Mouse (Mus musculus) C2C12 (cell line): ENCODE measurements around the gene Crybb2. TPM values are rescaled to one million over a fixed set of nuclear protein-coding genes. Genes with fewer than 3 reads are reported as not detected.
"Not testable (repeated sequence)": the region's sequence is repeated elsewhere in the genome, so short reads cannot be mapped to it uniquely, and the experiment has no call there.

Experiments
- H3K27me3 ChIP-seq: one replicate; pipeline ENCODE4 v1.6.1; 2011; ENCODE audit not compliant: control insufficient read depth, insufficient read depth, insufficient read length
- H3K36me3 ChIP-seq: one replicate; pipeline ENCODE4 v1.6.1; 2011; ENCODE audit not compliant: control insufficient read depth, insufficient read depth
- H3K4me3 ChIP-seq: one replicate; pipeline ENCODE4 v1.5.1; 2011; ENCODE audit warnings: mild to moderate bottlenecking, control low read depth; ENCODE audit not compliant: poor library complexity, insufficient read depth, severe bottlenecking
- H3K79me2 ChIP-seq: one replicate; pipeline ENCODE4 v1.6.1; 2011; ENCODE audit not compliant: control insufficient read depth, insufficient read depth
- H3K79me3 ChIP-seq: one replicate; pipeline ENCODE4 v1.6.1; 2011; ENCODE audit warnings: low read depth, control low read depth
- H3ac ChIP-seq: one replicate; pipeline ENCODE3; 2011; ENCODE audit warnings: low read depth; ENCODE audit not compliant: control insufficient read depth, insufficient read length
- CEBPB ChIP-seq: IDR thresholded peaks from one replicate; pipeline ENCODE4 v1.6.1; 2011; ENCODE audit warnings: low read depth, mild to moderate bottlenecking, control low read depth, moderate library complexity
- CTCF ChIP-seq: IDR thresholded peaks from one replicate; pipeline ENCODE4 v1.5.1; 2011; ENCODE audit not compliant: control insufficient read depth, insufficient read depth, insufficient read length
- FOSL1 ChIP-seq: IDR thresholded peaks from one replicate; pipeline ENCODE4 v1.8.0; 2011; ENCODE audit warnings: mild to moderate bottlenecking, low read length; ENCODE audit not compliant: poor library complexity, insufficient read depth, severe bottlenecking
- MAX ChIP-seq: IDR thresholded peaks from one replicate; pipeline ENCODE4 v1.6.1; 2011; ENCODE audit warnings: mild to moderate bottlenecking, control low read depth
- MYOD1 ChIP-seq: IDR thresholded peaks from one replicate; pipeline ENCODE4 v1.6.1; 2011; ENCODE audit warnings: low read depth; ENCODE audit not compliant: control insufficient read depth, insufficient read length
- MYOG ChIP-seq: IDR thresholded peaks from one replicate; pipeline ENCODE4 v1.6.1; 2011; ENCODE audit not compliant: control insufficient read depth, insufficient read length; ENCODE audit errors: extremely low read depth
- USF1 ChIP-seq: IDR thresholded peaks from one replicate; pipeline ENCODE4 v1.6.1; 2011; ENCODE audit warnings: low read depth, mild to moderate bottlenecking, control low read depth, moderate library complexity
- polyA plus RNA-seq: library from polyadenylated mRNA; unstranded; fragments of >200 nt; fragmentation: generic; extraction: Trizol; gene quantifications from one replicate; pipeline ENCODE4 v1.2.1, GENCODE M21; 2012; ENCODE audit warnings: missing spikeins

Crybb2 gene
- polyA plus RNA-seq, 1 experiment: not detected

DNA sequence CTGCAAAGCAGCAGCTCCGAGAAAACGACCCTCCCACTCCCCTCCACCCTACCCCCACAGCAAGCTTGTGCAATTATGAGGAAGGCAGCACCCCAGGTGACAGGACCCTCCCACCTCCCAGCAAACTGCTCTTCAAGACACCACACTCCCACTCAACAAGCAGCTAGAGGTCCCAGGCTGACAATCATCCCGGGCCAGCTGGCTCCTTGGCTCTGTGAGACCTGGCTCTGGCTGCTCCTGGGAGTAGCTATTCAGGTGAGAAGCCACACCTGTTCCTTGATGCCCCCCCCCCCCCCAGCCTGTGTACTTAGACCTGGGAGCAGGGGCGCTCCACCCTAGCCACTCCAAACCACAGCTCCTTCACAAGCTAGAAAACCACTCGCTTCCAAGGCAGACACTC, 43.2 kb upstream of the Crybb2 start:
- no peak for TF ChIP-seq MAX
- no peak for TF ChIP-seq MYOG
- TF ChIP-seq FOSL1: no peak
- TF ChIP-seq CTCF: no peak
- TF ChIP-seq USF1: no peak
- no peak for TF ChIP-seq CEBPB
- no peak for TF ChIP-seq MYOD1
- H3K27me3 ChIP-seq: no peaks in the 10 kb centered on the region
- no peaks in the 10 kb centered on the region for H3K36me3 ChIP-seq
- no peak overlapping the region for H3K4me3 ChIP-seq
- H3K79me2 ChIP-seq: no peaks in the 10 kb centered on the region
- H3ac ChIP-seq: no peak overlapping the region
- no peaks in the 10 kb centered on the region for H3K79me3 ChIP-seq

GRCm38 (mm10) chr5:113111336-113111735, 41.4 kb upstream of the Crybb2 start:
- H3K27me3 ChIP-seq: no peaks in the 10 kb centered on the region
- H3K79me2 ChIP-seq: no peaks in the 10 kb centered on the region
- no peak for TF ChIP-seq CTCF
- TF ChIP-seq CEBPB: no peak
- TF ChIP-seq USF1: no peak
- no peak for TF ChIP-seq MYOG
- no peak for TF ChIP-seq FOSL1
- TF ChIP-seq MYOD1: no peak
- TF ChIP-seq MAX: no peak
- no peaks in the 10 kb centered on the region for H3K36me3 ChIP-seq
- H3ac ChIP-seq: no peak overlapping the region
- H3K4me3 ChIP-seq: no peak overlapping the region
- no peaks in the 10 kb centered on the region for H3K79me3 ChIP-seq

DNA sequence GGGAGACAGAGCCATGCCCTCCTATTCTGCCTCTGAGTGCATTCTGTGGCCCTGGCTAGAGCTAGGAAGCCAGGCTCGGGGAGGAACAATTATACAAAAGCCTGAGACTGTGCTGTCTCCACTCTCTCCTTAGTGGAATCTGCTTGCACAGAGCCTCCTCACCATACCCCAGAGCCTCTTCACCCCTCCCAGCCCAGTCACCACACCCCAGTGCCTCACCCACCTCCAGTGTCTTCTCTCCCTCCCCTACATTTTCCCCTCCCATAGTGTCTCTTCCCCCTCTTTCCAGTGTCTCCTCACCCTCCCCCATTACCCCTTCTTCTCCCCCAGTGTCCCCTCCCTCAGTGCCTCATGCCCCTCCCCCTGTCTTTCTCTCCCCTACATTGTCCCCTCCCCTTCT, 41.0 kb upstream of the Crybb2 start:
- Histone ChIP-seq H3K36me3 (no peaks in the 10 kb centered on the region), H3K79me3 (no peaks in the 10 kb centered on the region), H3K27me3 (no peaks in the 10 kb centered on the region), H3ac (no peak overlapping the region), H3K79me2 (no peaks in the 10 kb centered on the region), H3K4me3 (no peak overlapping the region)
- no peak for TF ChIP-seq CEBPB
- no peak for TF ChIP-seq MYOG
- no peak for TF ChIP-seq USF1
- TF ChIP-seq MYOD1: no peak
- TF ChIP-seq MAX: no peak

GRCm38 (mm10) chr5:113109651-113110050, 39.7 kb upstream of the Crybb2 start:
- H3K27me3 ChIP-seq, H3ac ChIP-seq, H3K36me3 ChIP-seq, H3K79me2 ChIP-seq, H3K79me3 ChIP-seq, H3K4me3 ChIP-seq: not testable (repeated sequence)

DNA sequence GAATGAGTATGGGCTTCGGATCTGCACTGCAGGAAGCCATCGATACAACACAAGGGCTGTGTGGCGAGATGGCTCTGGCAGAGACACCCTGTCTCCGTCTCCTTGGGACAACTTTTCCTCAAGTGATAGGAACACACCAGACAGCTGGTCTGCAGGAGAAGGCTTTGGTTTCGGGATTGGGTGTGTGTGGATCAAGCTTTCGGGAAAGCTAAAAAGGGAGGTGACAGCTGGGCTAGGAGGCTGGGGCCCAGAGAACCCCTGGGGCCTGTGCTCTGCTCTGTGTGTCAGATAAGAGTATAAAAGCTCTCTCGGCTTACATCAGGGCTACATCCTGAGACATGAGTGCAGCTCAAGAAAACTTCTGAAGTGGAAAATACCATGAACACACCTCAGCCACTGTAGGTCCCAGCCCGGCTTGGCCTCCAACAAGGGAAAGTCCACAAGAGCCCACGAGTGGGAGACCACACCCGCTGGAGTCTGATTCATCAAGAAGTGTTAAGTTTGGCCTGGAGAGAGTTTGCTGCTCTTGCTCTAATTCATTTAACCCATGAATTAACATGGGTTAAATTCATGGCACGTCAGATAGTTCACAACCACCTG, 38.3 kb upstream of the Crybb2 start:
- peak overlapping the region; percentile 2 for H3K4me3 ChIP-seq
- no peaks in the 10 kb centered on the region for H3K79me3 ChIP-seq
- H3ac ChIP-seq: no peak overlapping the region
- no peaks in the 10 kb centered on the region for H3K27me3 ChIP-seq
- TF ChIP-seq CTCF: no peak
- no peak for TF ChIP-seq MAX
- H3K36me3 ChIP-seq: no peaks in the 10 kb centered on the region
- no peaks in the 10 kb centered on the region for H3K79me2 ChIP-seq

DNA sequence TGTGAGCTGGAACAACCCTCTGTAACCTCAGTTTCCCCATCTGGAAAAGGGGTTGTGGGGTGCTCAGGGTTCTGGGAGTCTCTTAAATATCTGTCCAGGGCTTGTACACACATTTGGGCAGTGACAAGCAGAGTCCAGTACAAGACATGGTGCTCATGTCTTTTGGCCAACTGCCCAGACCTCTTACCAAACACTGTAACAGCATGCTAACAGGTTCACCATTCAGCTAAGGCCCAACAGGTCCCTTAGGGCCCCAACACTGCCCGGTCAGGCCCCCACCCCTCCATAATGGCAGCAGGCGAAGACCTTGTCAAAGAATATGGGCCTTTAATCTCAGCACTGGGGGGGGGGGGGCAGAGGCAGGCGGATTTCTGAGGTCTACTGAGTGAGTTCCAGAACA, 37.8 kb upstream of the Crybb2 start:
- Histone ChIP-seq H3K36me3 (no peaks in the 10 kb centered on the region), H3K79me3 (no peaks in the 10 kb centered on the region), H3K27me3 (no peaks in the 10 kb centered on the region), H3K4me3 (no peak overlapping the region), H3ac (no peak overlapping the region), H3K79me2 (no peaks in the 10 kb centered on the region)
- TF ChIP-seq FOSL1: no peak
- no peak for TF ChIP-seq CEBPB
- TF ChIP-seq MYOG: no peak
- no peak for TF ChIP-seq USF1
- TF ChIP-seq MYOD1: no peak
- no peak for TF ChIP-seq CTCF
- no peak for TF ChIP-seq MAX

- Histone ChIP-seq H3K79me3 (no peaks in the 10 kb centered on the region), H3ac (no peak overlapping the region)
Measured at GRCm38 (mm10) chr5:113106594-113106993, 36.7 kb upstream of the Crybb2 start.

More at GRCm38 (mm10) chr5:113106594-113106993, 36.7 kb upstream of the Crybb2 start:
- TF ChIP-seq CEBPB (no peak), USF1 (no peak), MYOG (no peak), FOSL1 (no peak), MAX (no peak), CTCF (no peak), MYOD1 (no peak)
- Histone ChIP-seq H3K4me3 (no peak overlapping the region), H3K36me3 (no peaks in the 10 kb centered on the region), H3K27me3 (no peaks in the 10 kb centered on the region), H3K79me2 (no peaks in the 10 kb centered on the region)
